Mouse (Mus musculus): ENCODE data around the gene Cybrd1. TPM values are rescaled to one million over a fixed set of nuclear protein-coding genes. Genes with fewer than 3 reads are reported as not detected.

The Cybrd1 gene
- polyA plus RNA-seq, 1 experiment from 2014 or later, result 0.51 TPM

- 62% methylated on average over 11 of the region's 11 CpGs for WGBS
- H3K4me3 ChIP-seq, result no peak overlapping the region
- H3K27ac ChIP-seq, result no peak overlapping the region
- H3K4me1 ChIP-seq, result no peaks in the 10 kb centered on the region
- H3K27me3 ChIP-seq (replicated peaks), result no peaks in the 10 kb centered on the region
- no peaks in the 10 kb centered on the region for H3K36me3 ChIP-seq
- no peaks in the 10 kb centered on the region for H3K9me3 ChIP-seq
- ATAC-seq (ENCODE audit: low FRiP score, low read depth), result no peak
- no peak overlapping the region for H3K4me2 ChIP-seq (replicated peaks)
- no peak overlapping the region for H3K9ac ChIP-seq
Observed at GRCm38 (mm10) chr2:71160307-71160861, 42.7 kb downstream of the Cybrd1 start.

DNA sequence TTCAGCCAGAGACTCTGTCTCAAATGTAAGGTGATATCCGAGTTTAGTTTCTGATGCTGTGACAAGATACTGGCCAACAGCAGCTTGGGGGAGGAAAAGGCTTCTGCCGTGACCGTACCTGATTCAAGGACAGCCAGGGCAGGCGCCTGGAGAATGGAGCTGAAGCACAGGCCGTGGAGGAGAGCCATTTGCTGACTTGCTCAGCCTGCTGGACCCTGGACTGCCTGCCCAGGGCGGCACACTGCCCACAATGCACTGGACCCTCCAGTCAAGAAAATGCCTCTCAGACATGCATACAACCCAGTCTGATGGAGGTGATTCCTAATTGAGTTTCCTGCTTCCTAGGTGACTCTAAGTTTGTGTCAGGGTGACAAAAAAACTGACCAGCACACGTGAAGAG, 43.8 kb downstream of the Cybrd1 start:
- Histone ChIP-seq H3K27ac (no peak overlapping the region), H3K4me3 (no peak overlapping the region), H3K4me1 (no peaks in the 10 kb centered on the region), H3K9me3 (no peaks in the 10 kb centered on the region), H3K27me3 (replicated peaks) (no peaks in the 10 kb centered on the region), H3K36me3 (no peaks in the 10 kb centered on the region), H3K9ac (no peak overlapping the region), H3K4me2 (replicated peaks) (no peak overlapping the region)
- no peak for ATAC-seq (ENCODE audit: low FRiP score, low read depth)
- WGBS, result 91% methylated on average over 7 of the region's 7 CpGs

DNA sequence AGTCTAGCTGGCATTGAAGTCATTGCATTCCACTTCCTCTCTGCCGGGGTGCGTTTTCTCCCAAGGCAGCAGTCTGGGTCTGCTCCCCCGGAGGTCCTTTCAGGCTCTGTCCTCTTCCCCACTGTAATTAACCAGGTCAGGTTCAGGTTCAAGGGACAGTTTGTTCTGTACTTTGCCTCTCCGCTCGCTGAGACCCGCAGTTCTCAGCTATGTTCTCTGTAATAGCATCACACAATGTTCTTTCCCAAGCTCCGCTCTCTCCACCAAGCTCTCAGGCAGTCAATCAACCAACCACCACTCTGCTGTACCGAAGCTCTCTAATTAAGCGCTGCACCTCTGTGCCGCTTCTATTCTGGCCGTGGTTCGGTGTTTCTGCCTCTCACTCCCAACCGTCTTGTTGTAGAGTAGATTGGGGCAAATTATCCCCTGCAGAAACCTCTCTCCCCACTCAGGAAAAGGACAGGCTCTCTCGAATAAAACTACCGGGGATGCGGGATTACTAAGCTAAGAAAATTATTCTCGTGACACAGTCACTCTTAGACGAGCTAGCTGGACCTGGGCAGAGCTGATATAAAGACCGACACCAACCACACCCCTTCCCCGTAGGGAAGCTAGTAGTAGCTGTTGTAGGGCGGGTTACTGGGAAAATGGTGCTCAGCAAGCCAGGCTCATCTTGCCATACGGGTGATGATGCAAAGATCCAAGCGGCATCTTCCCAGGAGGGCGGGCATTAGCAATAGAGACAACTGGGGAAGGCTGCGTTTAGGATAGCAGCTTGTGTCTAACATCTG, 45.3 kb downstream of the Cybrd1 start:
- no peak for ATAC-seq (ENCODE audit: low FRiP score, low read depth)
- no peaks in the 10 kb centered on the region for H3K4me1 ChIP-seq
- no peak overlapping the region for H3K27ac ChIP-seq
- H3K36me3 ChIP-seq, result no peaks in the 10 kb centered on the region
- H3K4me2 ChIP-seq (replicated peaks), result no peak overlapping the region
- H3K9me3 ChIP-seq, result no peaks in the 10 kb centered on the region
- no peaks in the 10 kb centered on the region for H3K27me3 ChIP-seq (replicated peaks)
- H3K4me3 ChIP-seq, result no peak overlapping the region
- WGBS, result 85% methylated on average over 25 of the region's 25 CpGs
- H3K9ac ChIP-seq, result no peak overlapping the region

- no peak overlapping the region for H3K9ac ChIP-seq
- ATAC-seq (ENCODE audit: low FRiP score, low read depth), result no peak
- no peaks in the 10 kb centered on the region for H3K9me3 ChIP-seq
- peaks cover 4% of the 10 kb centered on the region; the same call in 1 of the 2 replicates for H3K4me1 ChIP-seq
- H3K27me3 ChIP-seq (replicated peaks), result no peaks in the 10 kb centered on the region
- no peaks in the 10 kb centered on the region for H3K36me3 ChIP-seq
- H3K27ac ChIP-seq, result no peak overlapping the region
- H3K4me3 ChIP-seq, result no peak overlapping the region
- H3K4me2 ChIP-seq (replicated peaks), result no peak overlapping the region
- WGBS, result 82% methylated on average over 4 of the region's 4 CpGs
Observed at GRCm38 (mm10) chr2:71167211-71167610, 49.5 kb downstream of the Cybrd1 start.

- Histone ChIP-seq H3K4me3 (no peak overlapping the region), H3K4me1 (peaks cover 4% of the 10 kb centered on the region; the same call in 1 of the 2 replicates), H3K27me3 (replicated peaks) (no peaks in the 10 kb centered on the region), H3K36me3 (no peaks in the 10 kb centered on the region), H3K4me2 (replicated peaks) (no peak overlapping the region), H3K9ac (no peak overlapping the region), H3K9me3 (no peaks in the 10 kb centered on the region), H3K27ac (no peak overlapping the region)
- ATAC-seq (ENCODE audit: low FRiP score, low read depth), result no peak
- WGBS, result 32% methylated on average over 10 of the region's 10 CpGs
Observed at GRCm38 (mm10) chr2:71168461-71169021, 50.8 kb downstream of the Cybrd1 start.

DNA sequence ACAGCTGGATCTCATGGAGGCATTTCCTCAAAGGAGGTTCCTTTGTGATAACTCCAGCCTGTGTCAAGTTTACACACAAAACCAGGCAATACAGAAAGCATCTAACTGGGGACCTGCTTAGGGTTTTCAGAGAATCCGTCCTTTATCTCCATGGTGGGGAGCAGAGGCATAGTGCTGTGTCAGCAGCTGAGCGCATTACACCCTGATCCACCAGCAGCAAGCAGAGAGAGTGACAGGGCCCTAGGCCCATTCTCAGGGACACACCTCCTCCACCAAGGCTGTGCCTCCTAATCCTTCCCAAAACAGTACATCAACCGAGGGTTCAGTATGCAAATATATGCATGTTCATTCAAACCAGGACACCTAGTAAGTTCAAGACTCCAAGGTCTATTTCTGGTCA, 55.3 kb downstream of the Cybrd1 start:
- H3K36me3 ChIP-seq, result no peaks in the 10 kb centered on the region
- H3K27ac ChIP-seq, result no peak overlapping the region
- no peak overlapping the region for H3K4me3 ChIP-seq
- H3K27me3 ChIP-seq (replicated peaks), result no peaks in the 10 kb centered on the region
- ATAC-seq (ENCODE audit: low FRiP score, low read depth), result no peak
- no peaks in the 10 kb centered on the region for H3K9me3 ChIP-seq
- H3K4me1 ChIP-seq, result peaks cover 4% of the 10 kb centered on the region; the same call in 1 of the 2 replicates
- no peak overlapping the region for H3K9ac ChIP-seq
- no peak overlapping the region for H3K4me2 ChIP-seq (replicated peaks)
- 77% methylated on average over 3 of the region's 3 CpGs for WGBS

DNA sequence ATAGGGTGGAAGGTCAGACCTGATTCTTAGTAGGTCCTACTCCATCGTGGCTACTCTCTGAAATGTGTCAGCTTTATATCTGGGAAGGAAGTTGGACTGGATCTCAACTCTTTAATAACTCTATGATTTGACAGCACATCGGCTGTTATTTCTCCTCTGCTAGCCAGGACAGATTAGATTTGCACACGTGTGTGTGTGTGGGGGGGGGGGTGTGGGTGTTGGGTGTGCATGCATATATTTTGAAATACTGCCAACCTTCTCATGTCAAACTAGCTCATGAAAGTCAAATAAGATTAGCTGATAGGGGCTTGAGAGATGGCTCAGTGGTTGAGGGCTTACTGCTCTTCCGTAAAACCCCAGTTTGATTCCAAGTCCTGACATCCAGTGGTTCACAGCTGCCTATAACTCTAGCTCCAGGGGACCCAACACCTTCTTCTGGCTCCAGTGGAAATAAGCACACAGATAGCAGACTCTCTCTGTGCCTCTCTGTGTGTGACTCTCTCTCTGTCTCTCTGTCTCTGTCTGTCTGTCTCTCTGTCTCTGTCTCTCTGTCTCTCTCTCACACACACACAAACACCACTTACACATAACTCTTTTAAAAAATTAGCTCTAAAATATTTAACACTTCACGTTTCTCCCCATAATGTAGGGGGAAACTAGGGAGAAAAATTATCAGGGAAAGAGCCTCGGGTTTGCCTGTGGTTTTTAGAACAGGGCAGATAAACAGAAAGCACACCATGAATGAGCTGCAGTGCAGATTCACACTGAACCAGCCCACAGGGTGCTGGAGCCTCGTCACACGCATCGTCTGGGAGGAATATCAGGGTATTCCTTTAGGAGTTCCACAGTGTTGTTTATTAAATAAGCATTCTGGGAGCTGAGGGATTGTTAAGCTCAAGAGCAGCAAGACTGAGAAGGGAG, 58.9 kb downstream of the Cybrd1 start:
- H3K27ac ChIP-seq, result no peak overlapping the region
- no peak overlapping the region for H3K4me3 ChIP-seq
- 76% methylated on average over 9 of the region's 9 CpGs for WGBS
- no peaks in the 10 kb centered on the region for H3K4me1 ChIP-seq
- H3K9me3 ChIP-seq, result no peaks in the 10 kb centered on the region
- no peaks in the 10 kb centered on the region for H3K27me3 ChIP-seq (replicated peaks)
- H3K9ac ChIP-seq, result no peak overlapping the region
- no peaks in the 10 kb centered on the region for H3K36me3 ChIP-seq
- no peak overlapping the region for H3K4me2 ChIP-seq (replicated peaks)
- no peak for ATAC-seq (ENCODE audit: low FRiP score, low read depth)

DNA sequence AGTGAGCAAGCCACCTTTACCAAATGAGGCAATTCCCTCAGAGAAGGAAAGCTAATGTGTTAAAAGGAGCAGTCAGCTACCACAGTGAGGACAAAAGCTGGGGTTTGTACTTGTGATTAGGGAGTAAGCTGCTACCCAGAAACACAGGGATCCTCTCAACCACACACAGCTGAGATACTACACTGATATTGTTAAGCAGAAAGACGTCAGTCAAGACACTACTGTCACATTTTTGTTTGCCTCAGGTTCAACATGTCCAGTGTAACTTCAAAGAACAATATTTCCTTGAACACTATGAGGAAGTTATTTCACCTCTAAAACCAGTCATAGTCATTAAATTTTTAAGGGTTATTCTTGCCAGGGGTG, 59.5 kb downstream of the Cybrd1 start:
- Histone ChIP-seq H3K27ac (no peak overlapping the region), H3K9me3 (no peaks in the 10 kb centered on the region), H3K36me3 (no peaks in the 10 kb centered on the region), H3K9ac (no peak overlapping the region), H3K4me2 (replicated peaks) (no peak overlapping the region), H3K27me3 (replicated peaks) (no peaks in the 10 kb centered on the region), H3K4me1 (no peaks in the 10 kb centered on the region), H3K4me3 (no peak overlapping the region)
- 85% methylated on average over 1 of the region's 1 CpGs for WGBS
- no peak for ATAC-seq (ENCODE audit: low FRiP score, low read depth)

GRCm38 (mm10) chr2:71177760-71178159, 60.0 kb downstream of the Cybrd1 start:
- 85% methylated on average over 1 of the region's 1 CpGs for WGBS
- no peak for ATAC-seq (ENCODE audit: low FRiP score, low read depth)

GRCm38 (mm10) chr2:71179716-71180115, 62.0 kb downstream of the Cybrd1 start:
- Histone ChIP-seq H3K27ac (no peak overlapping the region), H3K4me2 (replicated peaks) (no peak overlapping the region), H3K27me3 (replicated peaks) (no peaks in the 10 kb centered on the region), H3K9ac (no peak overlapping the region), H3K36me3 (no peaks in the 10 kb centered on the region), H3K9me3 (no peaks in the 10 kb centered on the region), H3K4me1 (no peaks in the 10 kb centered on the region), H3K4me3 (no peak overlapping the region)
- WGBS, result 92% methylated on average over 10 of the region's 10 CpGs
- ATAC-seq (ENCODE audit: low FRiP score, low read depth), result no peak

More at GRCm38 (mm10) chr2:71177760-71178159, 60.0 kb downstream of the Cybrd1 start:
- no peak overlapping the region for H3K4me2 ChIP-seq (replicated peaks)
- no peaks in the 10 kb centered on the region for H3K36me3 ChIP-seq
- no peak overlapping the region for H3K4me3 ChIP-seq
- no peak overlapping the region for H3K27ac ChIP-seq
- no peaks in the 10 kb centered on the region for H3K4me1 ChIP-seq
- H3K27me3 ChIP-seq (replicated peaks), result no peaks in the 10 kb centered on the region
- no peaks in the 10 kb centered on the region for H3K9me3 ChIP-seq
- H3K9ac ChIP-seq, result no peak overlapping the region

DNA sequence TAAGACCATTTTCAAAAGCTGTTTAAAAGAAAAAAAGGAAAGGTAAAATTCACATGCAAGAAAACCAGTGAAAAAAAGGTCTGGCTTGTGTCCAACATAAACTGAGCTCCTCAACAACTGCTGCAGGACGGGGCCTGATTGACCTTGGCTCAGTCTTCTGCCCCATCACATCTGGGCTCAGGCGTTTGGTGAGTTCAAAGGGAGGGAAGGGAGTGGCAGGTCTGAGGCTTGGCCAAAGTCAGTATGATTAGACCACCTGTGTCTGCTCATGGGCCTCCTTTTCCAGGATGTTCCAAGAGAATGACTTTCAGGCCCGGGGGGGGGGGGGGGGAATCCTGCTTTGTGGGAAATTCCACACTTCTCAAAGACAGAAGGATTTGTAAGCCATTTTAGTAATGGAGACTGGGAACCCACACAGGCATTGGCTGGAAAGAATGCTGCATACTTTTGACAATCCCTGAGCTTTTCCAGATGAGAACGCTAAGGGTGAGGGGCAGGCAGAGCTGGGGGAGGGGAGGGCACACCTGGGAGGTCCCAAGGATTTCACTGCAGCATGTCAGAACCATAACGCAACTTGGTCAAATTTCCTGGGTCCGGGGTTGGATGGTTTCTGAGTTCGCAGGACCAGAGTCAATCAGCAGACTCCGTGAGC, 63.0 kb downstream of the Cybrd1 start:
- no peak overlapping the region for H3K27ac ChIP-seq
- H3K4me2 ChIP-seq (replicated peaks), result no peak overlapping the region
- H3K27me3 ChIP-seq (replicated peaks), result no peaks in the 10 kb centered on the region
- no peak for ATAC-seq (ENCODE audit: low FRiP score, low read depth)
- no peaks in the 10 kb centered on the region for H3K36me3 ChIP-seq
- WGBS, result 68% methylated on average over 8 of the region's 8 CpGs
- H3K4me3 ChIP-seq, result no peak overlapping the region
- H3K4me1 ChIP-seq, result no peaks in the 10 kb centered on the region
- no peaks in the 10 kb centered on the region for H3K9me3 ChIP-seq
- no peak overlapping the region for H3K9ac ChIP-seq

All from neural tube, embryonic 12.5 days (tissue).